Mouse (Mus musculus) kidney, postnatal 0 days (tissue): ENCODE measurements around the gene Stim1. TPM values are rescaled to one million over a fixed set of nuclear protein-coding genes. Genes with fewer than 3 reads are reported as not detected.

Experiments
- ATAC-seq: fragments of 200-750 bp; cut with Nextera tagmentation; replicated peaks from 2 replicates; pipeline ENCODE4 v1.8.0; 2017; ENCODE audit warnings: low read depth, moderate number of reproducible peaks, moderate TSS enrichment, moderate library complexity; ENCODE audit not compliant: low FRiP score
- DNase-seq: peaks from one replicate; pipeline ENCODE4 v3.0.0-alpha.2; 2016; ENCODE audit warnings: low spot score
- H3K27ac ChIP-seq: fragments of 300-500 bp; sonication (generic); 2 replicates; pipeline ENCODE4 v1.5.1; 2014; ENCODE audit warnings: mild to moderate bottlenecking
- H3K27me3 ChIP-seq: fragments of 300-500 bp; sonication (generic); 2 replicates; pipeline ENCODE4 v1.6.1; 2014; ENCODE audit warnings: low read length, mixed read lengths; ENCODE audit not compliant: insufficient read depth
- H3K36me3 ChIP-seq: fragments of 300-500 bp; sonication (generic); 2 replicates; pipeline ENCODE4 v1.6.1; 2014; ENCODE audit warnings: low read length, mixed read lengths; ENCODE audit not compliant: insufficient read depth
- H3K4me1 ChIP-seq: fragments of 300-500 bp; sonication (generic); replicated peaks from 2 replicates; pipeline ENCODE4 v1.6.1; 2014; ENCODE audit warnings: antibody characterized with exemption, low read length, mixed read lengths; ENCODE audit not compliant: insufficient read depth
- H3K4me2 ChIP-seq: fragments of 300-500 bp; sonication (generic); 2 replicates; pipeline ENCODE4 v1.6.1; 2014; ENCODE audit warnings: mild to moderate bottlenecking, low read length, moderate library complexity, mixed read lengths
- H3K4me3 ChIP-seq: fragments of 300-500 bp; sonication (generic); replicated peaks from 2 replicates; pipeline ENCODE4 v1.5.1; 2014; ENCODE audit warnings: low read depth, low read length
- H3K9ac ChIP-seq: fragments of 300-500 bp; sonication (generic); 2 replicates; pipeline ENCODE4 v1.6.1; 2014; ENCODE audit warnings: low read depth, low read length
- H3K9me3 ChIP-seq: fragments of 300-500 bp; sonication (generic); replicated peaks from 2 replicates; pipeline ENCODE4 v1.6.1; 2016; ENCODE audit warnings: low read length, inconsistent platforms, mixed read lengths
- CTCF ChIP-seq: IDR thresholded peaks from 2 replicates; pipeline ENCODE4 v1.5.1; 2016; ENCODE audit warnings: antibody characterized with exemption, low read depth, mild to moderate bottlenecking, moderate library complexity
- WGBS: fragments of 180-500 bp; shearing (Covaris S2); extraction: QIAGEN DNeasy Blood & Tissue Kit; methylation state at CpG from one replicate; pipeline ENCODE4 v1.1.7; 2014; 5-methylcytosine and 5-hydroxymethylcytosine counted together
- polyA plus RNA-seq: library from polyadenylated mRNA; unstranded; fragments of >200 nt; fragmentation: Nextera tagmentation; extraction: Ambion mirVana; gene quantifications from 2 replicates; pipeline ENCODE4 v1.2.1, GENCODE M21; 2015

Stim1 gene
- polyA plus RNA-seq, 1 experiment from 2014 or later, result 9.7 TPM

DNA sequence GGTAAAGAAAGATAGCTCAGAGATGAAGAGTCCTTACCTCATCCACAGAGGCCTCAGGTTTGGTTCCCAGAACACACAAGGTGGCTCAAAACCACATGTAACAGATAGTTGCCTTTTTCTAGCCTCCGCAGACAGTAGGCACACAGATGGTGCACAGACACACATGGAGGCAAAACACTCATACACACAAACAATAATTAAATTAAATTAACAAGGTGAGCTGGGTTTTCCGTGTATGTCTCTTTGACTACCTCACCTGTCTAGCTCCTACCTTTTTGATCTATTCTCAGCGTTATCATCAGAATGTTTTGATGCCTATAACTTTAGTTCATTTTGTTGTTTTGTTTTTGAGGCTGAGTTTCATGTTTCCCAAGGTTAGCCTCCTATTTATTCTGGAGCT is 11.7 kb upstream of the Stim1 start, which contains the start of gene Rhog:
Gene Rhog, minus strand, starts transcription at position 101 of the 400 bp plus-strand sequence.
- WGBS, result 85% methylated on average over 3 of the region's 3 CpGs
- no peak for TF ChIP-seq CTCF
- Histone ChIP-seq H3K9me3 (no peaks in the 10 kb centered on the region), H3K4me2 (no peak within 1 kb of the TSS), H3K9ac (no peak within 1 kb of the TSS), H3K4me1 (0 out of 2 replicates have a peak, but pooled peaks cover 5% of the 10 kb centered on the region), H3K27me3 (no peaks in the 10 kb centered on the region), H3K36me3 (no peaks in the 10 kb centered on the region), H3K27ac (no peak within 1 kb of the TSS), H3K4me3 (no peak within 1 kb of the TSS)
- no peak for ATAC-seq
- DNase-seq, result no peak

DNA sequence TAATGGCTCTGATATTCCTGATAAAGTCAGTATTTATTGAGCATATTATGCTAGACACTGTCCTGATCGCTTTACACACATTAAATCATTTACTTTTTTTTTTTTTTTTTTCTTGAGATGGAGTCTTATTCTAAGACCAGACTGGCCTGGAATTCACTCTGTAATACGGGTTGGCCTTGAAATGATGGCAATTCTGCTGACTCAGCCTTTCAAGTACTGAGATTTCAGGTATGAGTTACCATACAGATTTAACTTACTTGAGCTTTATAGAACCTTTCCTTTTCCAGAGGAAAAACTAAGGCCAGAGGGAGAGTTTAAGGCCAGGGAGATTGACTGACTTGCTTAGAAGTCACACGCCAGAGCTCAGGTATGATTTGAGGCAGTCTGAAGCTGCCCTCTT is 11.0 kb upstream of the Stim1 start:
- DNase-seq, result no peak
- Histone ChIP-seq H3K4me2 (no peak overlapping the region), H3K36me3 (no peaks in the 10 kb centered on the region), H3K9me3 (no peaks in the 10 kb centered on the region), H3K4me3 (no peak overlapping the region), H3K27ac (no peak overlapping the region), H3K9ac (no peak overlapping the region), H3K27me3 (no peaks in the 10 kb centered on the region), H3K4me1 (no peaks in the 10 kb centered on the region)
- WGBS, result 66% methylated on average over 3 of the region's 3 CpGs
- no peak for ATAC-seq
- TF ChIP-seq CTCF, result no peak

- TF ChIP-seq CTCF, result peak; percentile 90
- no peak overlapping the region for H3K4me2 ChIP-seq
- no peaks in the 10 kb centered on the region for H3K9me3 ChIP-seq
- WGBS, result 19% methylated on average over 4 of the region's 4 CpGs
- H3K27ac ChIP-seq, result no peak overlapping the region
- no peaks in the 10 kb centered on the region for H3K36me3 ChIP-seq
- peak; percentile 64 for ATAC-seq
- peak; percentile 80 for DNase-seq
- H3K4me1 ChIP-seq, result no peaks in the 10 kb centered on the region
- H3K4me3 ChIP-seq, result no peak overlapping the region
- no peak overlapping the region for H3K9ac ChIP-seq
- no peaks in the 10 kb centered on the region for H3K27me3 ChIP-seq
These were observed 9.4 kb upstream of the Stim1 start for GRCm38 (mm10) chr7:102258189-102258588.

- no peaks in the 10 kb centered on the region for H3K36me3 ChIP-seq
These were observed 8.9 kb upstream of the Stim1 start for GRCm38 (mm10) chr7:102258753-102259152.

GRCm38 (mm10) chr7:102259716-102260479 is 7.7 kb upstream of the Stim1 start:
- no peaks in the 10 kb centered on the region for H3K27me3 ChIP-seq
- H3K4me2 ChIP-seq, result no peak overlapping the region
- H3K27ac ChIP-seq, result no peak overlapping the region
- no peak for ATAC-seq
- no peaks in the 10 kb centered on the region for H3K4me1 ChIP-seq
- WGBS, result 80% methylated on average over 10 of the region's 10 CpGs
- DNase-seq, result no peak
- H3K9me3 ChIP-seq, result no peaks in the 10 kb centered on the region
- no peak for TF ChIP-seq CTCF
- H3K36me3 ChIP-seq, result no peaks in the 10 kb centered on the region
- no peak overlapping the region for H3K9ac ChIP-seq
- no peak overlapping the region for H3K4me3 ChIP-seq

More at GRCm38 (mm10) chr7:102258753-102259152, 8.9 kb upstream of the Stim1 start:
- TF ChIP-seq CTCF, result no peak
- ATAC-seq (no peak), DNase-seq (no peak)
- 62% methylated on average over 3 of the region's 3 CpGs for WGBS
- no peak overlapping the region for H3K4me2 ChIP-seq
- no peak overlapping the region for H3K4me3 ChIP-seq
- no peaks in the 10 kb centered on the region for H3K4me1 ChIP-seq
- no peak overlapping the region for H3K27ac ChIP-seq
- no peaks in the 10 kb centered on the region for H3K9me3 ChIP-seq
- H3K9ac ChIP-seq, result no peak overlapping the region
- H3K27me3 ChIP-seq, result no peaks in the 10 kb centered on the region

DNA sequence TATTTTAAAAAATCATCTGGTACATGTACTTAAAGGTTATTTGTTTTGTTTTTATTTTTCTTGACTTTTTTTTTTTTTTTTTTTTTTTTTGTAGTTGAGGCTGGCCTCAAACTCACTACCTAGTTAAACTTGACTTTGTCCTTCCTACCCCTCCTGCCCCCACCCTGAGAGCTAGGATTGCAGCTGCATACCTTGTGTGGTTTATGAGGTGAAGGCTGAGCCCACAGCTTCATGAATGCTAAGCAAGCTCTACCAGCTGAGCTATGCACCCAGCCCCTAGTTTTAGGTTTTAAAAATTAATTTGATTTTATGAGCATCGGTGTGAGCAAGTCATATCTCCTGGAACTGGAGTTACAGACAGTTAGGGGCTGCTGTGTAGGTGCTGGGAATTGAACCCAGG is 7.1 kb upstream of the Stim1 start:
- no peak overlapping the region for H3K4me3 ChIP-seq
- H3K4me1 ChIP-seq, result no peaks in the 10 kb centered on the region
- no peak overlapping the region for H3K9ac ChIP-seq
- WGBS, result 89% methylated on average over 1 of the region's 1 CpGs
- DNase-seq (no peak), ATAC-seq (no peak)
- H3K4me2 ChIP-seq, result no peak overlapping the region
- no peaks in the 10 kb centered on the region for H3K27me3 ChIP-seq
- H3K27ac ChIP-seq, result no peak overlapping the region
- H3K36me3 ChIP-seq, result no peaks in the 10 kb centered on the region
- no peaks in the 10 kb centered on the region for H3K9me3 ChIP-seq
- TF ChIP-seq CTCF, result no peak
